Mouse (Mus musculus): Measurements from ENCODE around the gene Rplp2.

Gene Rplp2

DNA sequence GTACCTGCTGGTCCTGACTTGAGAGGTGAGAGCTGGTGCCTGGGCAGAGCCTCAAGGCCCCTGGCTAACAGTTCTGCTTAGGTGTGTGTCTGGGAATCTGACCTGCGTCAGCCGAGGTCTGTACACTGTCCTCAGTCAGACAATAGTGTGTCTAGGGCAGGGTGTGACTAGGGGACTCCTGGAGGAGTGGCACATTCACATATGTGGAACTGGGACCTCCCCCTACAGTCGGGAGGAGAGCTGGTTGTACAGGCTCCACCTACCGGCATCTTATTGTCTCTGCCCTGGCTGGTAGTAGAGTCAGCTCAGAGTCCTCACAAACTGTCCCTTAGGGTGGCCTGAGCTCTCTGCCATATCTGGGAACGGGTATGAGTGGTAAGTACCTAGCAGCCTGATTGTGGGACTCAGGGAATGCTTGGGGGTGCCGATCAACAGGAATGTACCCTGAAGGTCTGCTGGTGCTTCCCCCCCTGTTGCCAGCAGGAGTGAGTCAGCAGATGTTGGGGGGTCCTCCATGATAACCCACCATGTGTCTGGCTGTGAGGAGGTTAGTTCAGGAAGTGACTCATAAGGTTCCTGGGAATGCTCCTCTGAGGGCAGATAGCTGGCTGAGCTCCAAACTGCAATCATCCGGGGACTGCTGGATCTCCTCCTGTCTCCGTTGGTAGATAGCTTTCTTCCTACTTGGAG, 21.5 kb downstream of the Rplp2 start:
- peak; percentile 78 to 87 for DNase-seq

- peak in 1 of 2 experiments; percentile 68 for DNase-seq
These were observed 22.2 kb downstream of the Rplp2 start for GRCm38 (mm10) chr7:141469352-141469751.

DNA sequence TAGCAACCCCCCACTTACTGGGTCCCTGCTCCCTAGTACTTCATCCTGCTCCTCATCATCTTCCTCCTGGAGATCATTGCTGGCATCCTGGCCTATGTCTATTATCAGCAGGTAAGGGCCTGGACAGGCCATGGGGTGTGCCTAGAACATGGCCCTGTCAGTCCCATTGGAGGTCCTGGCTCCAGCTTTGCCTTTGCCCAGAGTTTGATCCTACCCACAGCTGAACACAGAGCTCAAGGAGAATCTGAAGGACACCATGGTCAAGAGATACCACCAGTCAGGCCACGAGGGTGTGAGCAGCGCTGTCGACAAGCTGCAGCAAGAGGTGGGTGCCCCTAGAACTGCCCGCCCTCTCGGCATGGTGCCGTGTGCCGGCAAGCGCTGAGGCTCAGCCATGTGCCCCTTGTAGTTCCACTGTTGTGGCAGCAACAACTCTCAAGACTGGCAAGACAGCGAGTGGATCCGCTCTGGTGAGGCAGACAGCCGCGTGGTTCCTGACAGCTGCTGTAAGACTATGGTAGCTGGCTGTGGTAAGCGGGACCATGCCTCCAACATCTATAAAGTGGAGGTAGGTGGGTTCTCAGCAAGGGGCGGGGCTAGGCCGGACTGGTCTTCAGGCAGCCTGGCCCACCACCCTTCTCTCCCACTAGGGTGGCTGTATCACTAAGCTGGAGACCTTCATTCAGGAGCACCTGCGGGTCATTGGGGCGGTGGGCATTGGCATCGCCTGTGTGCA, 22.9 kb downstream of the Rplp2 start:
- DNase-seq, result peak in 1 of 2 experiments; percentile 58

DNA sequence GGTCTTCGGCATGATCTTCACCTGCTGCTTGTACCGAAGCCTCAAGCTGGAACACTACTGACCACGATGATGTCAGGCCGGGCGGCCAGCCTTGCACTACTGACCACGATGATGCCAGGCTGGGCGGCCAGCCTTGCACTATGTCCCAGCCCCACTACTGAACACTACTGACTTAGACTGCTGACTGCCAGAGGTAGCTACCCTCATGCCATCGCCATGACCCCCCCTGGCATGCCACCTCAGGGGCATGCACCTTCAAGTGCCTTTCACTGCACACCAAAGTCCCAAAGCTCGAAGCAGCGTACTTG, 23.4 kb downstream of the Rplp2 start:
- DNase-seq, result peak in 1 of 2 experiments; percentile 41

- DNase-seq, result peak in 1 of 2 experiments; percentile 36
These were observed 24.1 kb downstream of the Rplp2 start for GRCm38 (mm10) chr7:141471236-141471635.

- no peak for DNase-seq
These were observed 25.1 kb downstream of the Rplp2 start for GRCm38 (mm10) chr7:141472226-141472625.

- no peak for DNase-seq
These were observed 25.6 kb downstream of the Rplp2 start for GRCm38 (mm10) chr7:141472763-141473162.

DNA sequence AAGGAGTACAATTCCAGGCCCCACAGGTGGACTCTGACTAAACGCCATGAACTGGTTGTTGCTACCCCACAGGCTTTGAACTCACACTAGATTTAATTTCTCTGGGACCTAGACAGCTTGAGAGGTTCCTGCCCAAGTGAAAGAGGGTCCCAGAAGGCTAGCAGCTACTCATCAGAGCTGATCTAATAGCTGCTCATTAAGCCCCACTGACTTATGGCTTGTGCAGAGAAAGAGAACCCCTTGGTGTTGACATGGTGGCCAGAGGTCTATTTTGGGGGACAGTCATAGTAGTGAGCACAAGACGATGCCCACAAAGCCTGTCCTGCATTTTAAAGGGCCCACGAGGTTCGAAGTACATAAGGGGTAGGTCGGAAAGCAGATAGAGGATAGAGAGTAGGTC, 27.0 kb downstream of the Rplp2 start:
- no peak for DNase-seq

GRCm38 (mm10) chr7:141475011-141475804, 28.0 kb downstream of the Rplp2 start, which contains the start of the genes Polr2l and Tspan4:
Gene Polr2l (minus strand): TSS chr7:141475132.
Gene Tspan4 (plus strand): TSS chr7:141475240.
- peak; percentile 85 to 93 for DNase-seq

GRCm38 (mm10) chr7:141475805-141476158, 28.6 kb downstream of the Rplp2 start:
- peak in 1 of 2 experiments; percentile 69 for DNase-seq

DNA sequence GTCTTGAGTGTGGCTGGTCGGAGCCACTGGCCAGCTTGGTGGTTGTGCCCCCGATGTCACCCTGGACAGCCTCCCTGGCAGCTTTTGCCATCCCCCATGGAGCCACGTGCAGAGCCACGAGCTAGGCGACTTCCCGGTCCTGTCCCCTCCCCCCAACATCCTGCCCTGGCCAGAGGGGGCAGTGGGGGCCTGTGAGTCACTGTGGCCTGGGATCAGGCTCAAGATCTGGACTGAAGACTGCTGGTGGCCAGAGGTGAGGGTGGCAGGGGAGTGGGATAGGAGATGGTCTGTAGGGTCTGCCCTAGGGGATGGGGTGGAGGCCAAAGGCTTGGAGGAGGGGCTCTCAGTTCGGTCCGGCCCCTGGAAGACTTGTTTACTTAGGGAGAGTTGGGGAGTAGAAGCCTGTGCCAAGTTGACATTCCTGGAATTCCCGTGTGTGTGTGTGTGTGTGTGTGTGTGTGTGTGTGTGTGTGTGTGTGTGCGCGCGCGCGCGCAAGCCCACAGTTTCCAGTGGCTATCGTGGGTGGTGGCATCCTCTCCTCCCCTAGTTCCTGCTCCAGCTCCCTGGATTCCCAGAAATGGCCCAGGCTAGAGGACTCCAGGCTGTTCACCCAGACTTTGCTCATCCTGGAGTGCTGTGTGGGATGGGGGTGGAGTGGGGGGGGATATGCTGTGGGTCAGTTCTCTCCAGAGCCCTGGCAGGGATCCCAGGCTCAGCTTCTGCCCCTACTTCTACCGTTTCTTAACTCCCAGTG, 29.2 kb downstream of the Rplp2 start:
- peak; percentile 92 to 97 for DNase-seq

DNA sequence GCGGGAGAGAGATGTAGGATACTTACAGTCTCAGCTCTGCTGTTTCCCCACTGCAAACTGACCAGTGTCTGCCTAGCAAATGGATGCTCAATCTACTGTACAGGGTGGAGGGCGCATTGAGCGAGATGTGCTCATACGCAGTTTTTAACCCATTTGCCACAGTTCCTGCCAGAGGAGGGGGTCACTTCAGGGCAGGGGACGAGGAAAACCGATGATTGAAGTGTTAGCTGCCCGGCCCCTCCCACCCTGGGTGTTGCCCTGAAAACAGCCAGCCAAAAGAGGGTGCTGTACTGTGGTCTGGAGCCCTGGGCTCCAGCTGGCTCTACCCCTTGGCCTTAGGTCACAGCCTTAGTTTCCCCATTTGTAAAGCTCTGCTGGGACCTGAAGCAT, 29.8 kb downstream of the Rplp2 start:
- peak in 1 of 2 experiments; percentile 50 for DNase-seq

- peak in 1 of 2 experiments; percentile 60 for DNase-seq
These were observed 30.6 kb downstream of the Rplp2 start for GRCm38 (mm10) chr7:141477578-141478269.

DNA sequence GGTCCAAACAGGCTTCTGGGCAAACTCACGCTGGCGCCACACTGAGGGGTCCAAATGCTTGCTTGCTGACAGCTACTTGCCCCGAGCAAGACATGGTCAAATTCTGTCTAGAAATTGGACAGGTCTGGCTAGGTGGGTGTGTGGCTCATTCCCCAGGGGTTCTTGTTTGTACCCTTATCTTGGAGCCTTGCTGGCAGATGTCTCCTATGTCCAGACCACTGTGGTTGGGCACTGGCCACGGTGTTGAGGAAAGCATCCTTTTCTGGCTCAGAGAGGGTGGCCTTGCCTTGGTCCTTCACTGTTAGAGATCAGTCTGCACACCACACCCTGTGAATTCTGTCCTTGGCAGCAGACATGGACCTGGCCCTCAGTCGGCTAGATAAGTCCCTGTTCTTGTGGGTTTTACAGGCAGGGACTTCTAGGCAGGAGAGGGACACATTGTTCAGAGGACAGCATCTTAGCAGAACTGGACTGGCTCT, 31.1 kb downstream of the Rplp2 start:
- no peak for DNase-seq

DNA sequence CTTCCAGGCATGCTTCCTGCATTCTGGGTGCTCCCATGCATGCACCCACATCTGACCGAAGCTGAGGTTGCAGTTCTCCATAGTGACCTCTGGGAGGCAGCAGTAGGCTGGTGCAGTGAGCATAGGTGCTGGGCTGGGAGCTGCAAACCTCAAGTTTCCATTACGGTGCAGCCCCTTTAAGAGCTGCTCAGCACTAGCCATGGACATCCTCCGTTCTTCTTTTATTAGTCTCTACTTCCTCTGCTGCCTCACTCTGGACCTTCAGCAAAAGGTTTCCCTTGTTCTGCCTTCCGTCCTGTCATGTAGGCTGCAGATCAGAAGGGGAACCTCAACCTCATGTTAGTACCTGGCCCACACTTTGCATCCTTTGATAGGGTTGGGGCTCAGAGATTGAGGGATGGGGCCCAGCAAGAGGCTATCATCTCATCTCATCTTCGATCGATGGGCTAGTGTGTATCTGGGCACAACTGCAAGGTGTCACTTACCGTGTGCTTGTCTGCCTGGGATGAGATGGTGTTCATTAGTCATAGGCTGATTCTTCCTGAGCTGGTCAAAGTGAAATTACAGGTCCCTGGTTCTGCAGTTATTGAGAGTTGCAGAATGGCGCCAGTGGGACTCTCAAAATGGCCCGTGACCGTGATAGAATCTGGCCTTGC, 33.8 kb downstream of the Rplp2 start:
- peak; percentile 67 to 80 for DNase-seq

DNA sequence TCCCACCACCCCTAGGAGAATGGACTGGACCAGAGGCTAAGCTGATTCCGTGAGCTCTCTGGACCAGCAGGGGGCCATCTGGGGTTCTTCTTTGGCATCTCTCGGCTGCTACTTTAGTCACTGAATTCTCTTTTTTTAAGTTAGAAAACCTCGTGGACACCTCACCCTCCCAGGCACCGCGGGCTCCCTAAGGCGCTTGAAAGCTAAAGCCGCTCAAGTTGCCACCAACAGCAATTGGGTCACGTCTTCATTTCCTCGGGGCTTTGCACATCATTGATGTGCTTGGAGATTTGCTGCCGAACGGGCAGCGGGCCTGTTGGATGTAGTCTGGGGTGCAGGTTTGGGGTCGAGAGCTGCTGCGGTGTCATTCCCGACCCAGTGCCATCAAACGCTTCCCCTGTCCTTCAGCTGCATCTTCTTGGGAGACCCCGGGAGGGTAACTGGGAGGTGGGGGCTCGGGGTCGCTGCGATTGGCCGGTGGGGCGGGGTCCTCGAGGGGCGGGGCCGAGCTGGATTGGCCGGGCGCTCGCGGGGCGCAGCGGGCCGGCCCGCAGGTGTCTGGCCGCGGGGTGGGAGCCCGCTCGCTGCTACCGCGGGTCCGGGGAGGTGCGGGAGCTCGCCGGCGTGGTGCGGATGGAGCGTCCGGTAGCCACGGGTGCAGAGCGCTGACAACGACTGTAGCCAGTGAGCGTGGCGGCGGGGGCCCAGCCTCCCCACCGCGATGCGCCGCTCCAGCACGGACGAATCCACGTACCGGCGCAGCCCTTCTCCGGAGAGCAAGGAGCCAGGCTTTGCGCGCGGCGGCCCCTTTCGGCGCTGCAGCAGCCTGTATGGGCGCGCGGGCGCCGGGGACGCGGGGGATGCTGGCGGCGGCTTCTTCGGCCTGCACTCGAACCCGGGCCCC, 34.6 kb downstream of the Rplp2 start:
- peak; percentile 60 to 64 for DNase-seq

- DNase-seq, result no peak
These were observed 35.4 kb downstream of the Rplp2 start for GRCm38 (mm10) chr7:141482531-141483024.

DNA sequence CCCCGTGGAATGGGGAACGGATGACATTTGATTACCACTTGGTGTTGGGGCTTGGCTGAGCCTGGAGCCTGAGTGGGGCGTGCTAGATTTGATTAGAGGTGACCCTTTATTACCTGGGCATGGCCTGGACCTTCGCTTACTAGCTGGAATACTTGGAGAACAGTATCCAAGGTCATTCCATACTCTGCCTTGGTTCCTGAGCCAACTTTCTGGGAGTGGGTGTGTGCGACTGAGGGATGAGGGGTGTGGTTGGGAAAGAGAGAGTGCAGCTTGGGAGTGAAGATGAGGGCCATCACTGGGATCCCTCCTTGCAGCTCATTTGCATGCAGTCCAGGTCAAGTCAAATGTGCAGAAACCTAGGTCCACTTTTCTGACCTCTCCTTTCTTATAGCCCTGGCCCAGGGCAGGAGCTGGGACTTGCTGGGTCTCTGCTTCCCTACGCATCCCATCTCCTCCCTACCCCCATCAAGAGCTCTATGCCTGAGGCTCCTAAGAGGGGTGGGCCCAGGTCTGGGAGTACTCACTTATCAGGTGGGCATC, 36.0 kb downstream of the Rplp2 start:
- DNase-seq, result no peak

DNA sequence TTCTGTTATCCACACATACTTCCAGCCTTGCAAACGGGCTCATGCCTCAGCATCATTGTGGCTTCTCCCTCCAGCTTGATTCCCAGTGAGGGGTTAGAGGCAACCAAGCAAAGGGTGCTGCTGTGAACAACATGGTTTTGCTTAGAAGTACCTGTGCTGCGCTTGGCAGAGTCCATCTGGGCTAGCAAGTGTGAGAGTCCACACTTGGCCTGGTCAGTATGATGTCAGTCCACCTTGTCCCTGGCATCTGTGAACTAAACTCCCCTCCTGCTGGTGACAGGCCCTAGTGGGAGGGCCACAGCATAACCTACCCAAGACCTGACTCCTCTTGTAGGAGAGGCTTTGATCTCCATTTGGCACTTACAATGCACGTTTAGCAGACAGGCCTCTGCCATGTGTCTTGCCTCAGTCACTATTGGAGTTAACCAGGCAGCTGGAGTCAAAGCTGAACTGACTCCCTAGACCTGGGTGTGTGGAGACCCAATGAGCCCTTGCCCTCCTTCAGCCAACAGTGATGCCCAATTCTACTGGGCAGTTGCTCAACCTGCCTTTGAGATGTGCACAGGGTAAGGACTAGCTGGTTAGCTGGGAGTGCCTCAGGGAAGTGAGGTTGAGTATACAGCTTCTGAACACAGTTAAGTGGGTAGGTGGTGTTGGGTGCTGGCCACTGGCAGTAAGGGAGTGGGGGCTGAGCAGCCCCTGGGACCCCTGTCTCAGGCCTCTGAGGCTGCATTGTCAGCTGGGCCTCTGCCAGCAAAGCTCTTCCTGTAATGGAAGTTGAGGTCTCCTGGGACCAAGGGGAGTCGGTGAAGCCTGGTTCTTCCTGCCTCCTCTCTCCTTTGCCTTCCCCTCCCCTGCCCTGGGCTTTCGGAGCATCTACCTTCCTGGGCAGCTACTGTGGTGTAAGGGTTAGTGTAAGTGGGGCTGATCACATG, 37.3 kb downstream of the Rplp2 start:
- DNase-seq, result no peak
